Mouse (Mus musculus): Measurements from ENCODE around the gene Kdm7a.

Kdm7a gene

GRCm38 (mm10) chr6:39206581-39207461 lies at the start of gene Kdm7a:
Gene Kdm7a (minus strand): TSS chr6:39206789.
- peak; percentile 94 for DNase-seq

GRCm38 (mm10) chr6:39255271-39255670 lies 48.7 kb upstream of the Kdm7a start:
- no peak for DNase-seq

GRCm38 (mm10) chr6:39250055-39250454 lies 43.5 kb upstream of the Kdm7a start:
- no peak for DNase-seq

- DNase-seq, result no peak
These were observed 42.7 kb upstream of the Kdm7a start for GRCm38 (mm10) chr6:39249176-39249770.

GRCm38 (mm10) chr6:39244066-39244465 lies 37.5 kb upstream of the Kdm7a start:
- no peak for DNase-seq

- DNase-seq, result no peak
These were observed 36.9 kb upstream of the Kdm7a start for GRCm38 (mm10) chr6:39243511-39243961.

GRCm38 (mm10) chr6:39242718-39243471 lies 36.3 kb upstream of the Kdm7a start:
- DNase-seq, result peak; percentile 87

GRCm38 (mm10) chr6:39241421-39241891 lies 34.9 kb upstream of the Kdm7a start:
- no peak for DNase-seq

- DNase-seq, result no peak
These were observed 34.4 kb upstream of the Kdm7a start for GRCm38 (mm10) chr6:39240956-39241355.

GRCm38 (mm10) chr6:39237887-39238286 lies 31.3 kb upstream of the Kdm7a start:
- no peak for DNase-seq

- no peak for DNase-seq
These were observed 26.0 kb upstream of the Kdm7a start for GRCm38 (mm10) chr6:39232617-39233016.

GRCm38 (mm10) chr6:39230664-39231063 lies 24.1 kb upstream of the Kdm7a start:
- DNase-seq, result no peak

- DNase-seq, result no peak
These were observed 20.0 kb upstream of the Kdm7a start for GRCm38 (mm10) chr6:39226610-39226955.

GRCm38 (mm10) chr6:39225876-39226609 lies 19.5 kb upstream of the Kdm7a start:
- DNase-seq, result peak; percentile 31

GRCm38 (mm10) chr6:39223328-39223885 lies 16.8 kb upstream of the Kdm7a start:
- no peak for DNase-seq

GRCm38 (mm10) chr6:39222487-39222886 lies 15.9 kb upstream of the Kdm7a start:
- no peak for DNase-seq

GRCm38 (mm10) chr6:39217961-39218360 lies 11.4 kb upstream of the Kdm7a start:
- DNase-seq, result no peak

- DNase-seq, result no peak
These were observed 10.5 kb upstream of the Kdm7a start for GRCm38 (mm10) chr6:39217138-39217537.

- no peak for DNase-seq
These were observed 8.5 kb upstream of the Kdm7a start for GRCm38 (mm10) chr6:39214949-39215606.

- DNase-seq, result no peak
These were observed 3.1 kb upstream of the Kdm7a start for GRCm38 (mm10) chr6:39209677-39210076.

- DNase-seq, result peak; percentile 21
These were observed 1.6 kb upstream of the Kdm7a start for GRCm38 (mm10) chr6:39208181-39208580.
